7 mouse cellular contexts compared by ENCODE assay signal in genomic region chr5:137333512-137334174, GRCm38 (mm10). TPM values are rescaled to one million over a fixed set of nuclear protein-coding genes. Genes with fewer than 3 reads are reported as not detected.
DNase-seq lines count a peak whose midpoint lies in the region; ATAC-seq lines count a peak whose summit lies in the region.

Gene Slc12a9 (minus strand): TSS chr5:137333597.

- peak within 1 kb of the TSS; percentile 86 for H3K27ac ChIP-seq in embryonic facial prominence, embryonic 10.5 days (replicated peaks)
- peak within 1 kb of the TSS; percentile 86 for H3K27ac ChIP-seq in limb, embryonic 10.5 days
- H3K27ac ChIP-seq in midbrain, embryonic 13.5 days = peak within 1 kb of the TSS; percentile 78

- H3K4me1 ChIP-seq in embryonic facial prominence, embryonic 10.5 days = peaks cover 42% of the 10 kb centered on the region
- H3K4me1 ChIP-seq in limb, embryonic 10.5 days = peaks cover 35% of the 10 kb centered on the region
- H3K4me1 ChIP-seq in midbrain, embryonic 13.5 days (replicated peaks) = peaks cover 17% of the 10 kb centered on the region

- no peaks in the 10 kb centered on the region for H3K9me3 ChIP-seq in embryonic facial prominence, embryonic 10.5 days
- no peaks in the 10 kb centered on the region for H3K9me3 ChIP-seq in limb, embryonic 10.5 days (replicated peaks)
- no peaks in the 10 kb centered on the region for H3K9me3 ChIP-seq in midbrain, embryonic 13.5 days

- H3K4me3 ChIP-seq in embryonic facial prominence, embryonic 10.5 days = peak within 1 kb of the TSS; percentile 83
- peak within 1 kb of the TSS; percentile 71 for H3K4me3 ChIP-seq in limb, embryonic 10.5 days
- H3K4me3 ChIP-seq in midbrain, embryonic 13.5 days (replicated peaks) = peak within 1 kb of the TSS; percentile 64

- no peaks in the 10 kb centered on the region for H3K36me3 ChIP-seq in embryonic facial prominence, embryonic 10.5 days (replicated peaks)
- no peaks in the 10 kb centered on the region for H3K36me3 ChIP-seq in limb, embryonic 10.5 days
- peaks cover 10% of the 10 kb centered on the region for H3K36me3 ChIP-seq in midbrain, embryonic 13.5 days

- WGBS in embryonic facial prominence, embryonic 10.5 days = under 1% methylated on average over 44 of the region's 44 CpGs
- under 1% methylated on average over 44 of the region's 44 CpGs for WGBS in limb, embryonic 10.5 days
- WGBS in midbrain, embryonic 13.5 days = under 1% methylated on average over 44 of the region's 44 CpGs

- H3K27me3 ChIP-seq in embryonic facial prominence, embryonic 10.5 days (replicated peaks; ENCODE audit: low read depth, poor library complexity, severe bottlenecking) = no peaks in the 10 kb centered on the region
- no peaks in the 10 kb centered on the region for H3K27me3 ChIP-seq in limb, embryonic 10.5 days (ENCODE audit: low read depth, poor library complexity, severe bottlenecking)
- 0 out of 2 replicates have a peak, but pooled peaks cover 3% of the 10 kb centered on the region for H3K27me3 ChIP-seq in midbrain, embryonic 13.5 days

- H3K4me2 ChIP-seq in midbrain, embryonic 13.5 days (replicated peaks) = peak within 1 kb of the TSS; percentile 89

- H3K9ac ChIP-seq in midbrain, embryonic 13.5 days (replicated peaks) = peak within 1 kb of the TSS; percentile 86

- peak; percentile 96 for DNase-seq in adrenal gland, postnatal 10 days
- DNase-seq in embryonic facial prominence, embryonic 10.5 days (ENCODE audit: low spot score) = peak; percentile 93
- DNase-seq in gonadal fat pad, adult 2 months (ENCODE audit: low read depth) = no peak
- peak; percentile 95 for DNase-seq in kidney, adult 11 months
- peak; percentile 89 for DNase-seq in limb, embryonic 10.5 days (ENCODE audit: low spot score)
- DNase-seq in spleen, adult 12 weeks (ENCODE audit: low spot score) = peak; percentile 85

- ATAC-seq in midbrain, embryonic 13.5 days = peak; percentile 87

RNA-seq across cellular contexts. Expression of gene Slc12a9, which starts in this region (rescaled TPM):
- 10 to 100 TPM in 1 of 2 experiments, 1 to 10 TPM in 1; 9.2 to 12.6 TPM for total RNA-seq in adrenal gland, postnatal 10 days (2021)
- polyA plus RNA-seq in embryonic facial prominence, embryonic 10.5 days (2016; fragmentation: Nextera tagmentation; extraction: Ambion mirVana) = 12.6 and 13.4 TPM in 2 replicates
- 20.5 and 21.6 TPM in 2 replicates for polyA plus RNA-seq in gonadal fat pad, adult 2 months (2012; rRNA removed)
- 10.4 and 10.6 TPM in 2 replicates for polyA plus RNA-seq in limb, embryonic 10.5 days (2016; fragmentation: Nextera tagmentation; extraction: Ambion mirVana)
- 21.8 and 23.4 TPM in 2 replicates for polyA plus RNA-seq in midbrain, embryonic 13.5 days (2015; fragmentation: Nextera tagmentation; extraction: Ambion mirVana)
